Comparison of ENCODE assay signal across 25 mouse cellular contexts in genomic region chr4:138642272-138642671, GRCm38 (mm10). TPM values are rescaled to one million over a fixed set of nuclear protein-coding genes. Genes with fewer than 3 reads are reported as not detected.
DNase-seq lines count a peak whose midpoint lies in the region; ATAC-seq and TF ChIP-seq lines count a peak whose summit lies in the region.
"Had no signal": no experiment of that assay in that cellular context is flagged by ENCODE, and none has a peak within 500 bp of the region (broad histone marks: within the 10 kb centered on the region; RNA-seq: fewer than 3 reads in every experiment).

No protein-coding gene starts in this region.

- no peaks in the 10 kb centered on the region for H3K27me3 ChIP-seq in midbrain, embryonic 10.5 days (ENCODE audit: low read depth, poor library complexity, severe bottlenecking)
- no peaks in the 10 kb centered on the region for H3K27me3 ChIP-seq in midbrain, postnatal 0 days (ENCODE audit: insufficient read depth, low read length)
- H3K27me3 ChIP-seq: embryonic facial prominence, embryonic 13.5 days; heart, embryonic 13.5 days had no signal

- peak overlapping the region; percentile 18; the same call in 1 of the 2 replicates for H3K27ac ChIP-seq in midbrain, embryonic 10.5 days (replicated peaks)
- no peak overlapping the region for H3K27ac ChIP-seq in midbrain, postnatal 0 days (ENCODE audit: low read depth, low read length)
- H3K27ac ChIP-seq: embryonic facial prominence, embryonic 13.5 days; forebrain, embryonic 10.5 days; gastrocnemius, adult 2 months; heart, embryonic 13.5 days had no signal

- DNase-seq in cerebellum, postnatal 10 days: peak; percentile 25 to 30
- DNase-seq in cerebellum, adult 11-12 months: no peak
- no peak for DNase-seq in midbrain, embryonic 10.5 days (ENCODE audit: low spot score)
- DNase-seq in midbrain, postnatal 0 days (ENCODE audit: low spot score): no peak
- DNase-seq in adrenal gland, postnatal 14 days: peak; percentile 68
- DNase-seq in brain, embryonic 14.5 days (ENCODE audit: low read depth): peak; percentile 38
- DNase-seq in kidney, postnatal 14 days: no peak
- DNase-seq in T-cell, adult 2 months (ENCODE audit: low spot score): no peak
- DNase-seq: cerebellum, adult 8-10 months; cerebellum, postnatal 25 days; gastrocnemius, adult 2 months; gastrocnemius, postnatal 25 days; heart, postnatal 36 days; kidney, adult 11 months had no signal

- no peak overlapping the region for H3K4me3 ChIP-seq in midbrain, embryonic 10.5 days
- no peak overlapping the region for H3K4me3 ChIP-seq in midbrain, postnatal 0 days (ENCODE audit: low read depth, low read length)
- H3K4me3 ChIP-seq: embryonic facial prominence, embryonic 13.5 days; forebrain, embryonic 10.5 days; gastrocnemius, adult 2 months; heart, embryonic 13.5 days had no signal

- no peaks in the 10 kb centered on the region for H3K36me3 ChIP-seq in midbrain, embryonic 10.5 days
- no peaks in the 10 kb centered on the region for H3K36me3 ChIP-seq in midbrain, postnatal 0 days (ENCODE audit: insufficient read depth, low read length)
- H3K36me3 ChIP-seq: embryonic facial prominence, embryonic 13.5 days; forebrain, embryonic 10.5 days; heart, embryonic 13.5 days had no signal

- 0 out of 2 replicates have a peak, but pooled peaks cover 5% of the 10 kb centered on the region for H3K9me3 ChIP-seq in midbrain, embryonic 10.5 days (replicated peaks)
- no peaks in the 10 kb centered on the region for H3K9me3 ChIP-seq in midbrain, postnatal 0 days (ENCODE audit: low read length)
- H3K9me3 ChIP-seq: forebrain, embryonic 10.5 days; heart, embryonic 13.5 days had no signal

- no peak overlapping the region for H3K9ac ChIP-seq in midbrain, postnatal 0 days (replicated peaks; ENCODE audit: low read length, poor library complexity, severe bottlenecking)
- H3K9ac ChIP-seq: embryonic facial prominence, embryonic 13.5 days; heart, embryonic 13.5 days had no signal

- 37% methylated on average over 4 of the region's 4 CpGs for WGBS in midbrain, embryonic 10.5 days
- WGBS in midbrain, postnatal 0 days: 21% methylated on average over 4 of the region's 4 CpGs

- no peak for ATAC-seq in midbrain, postnatal 0 days (ENCODE audit: low FRiP score)
- ATAC-seq: activated CD4-positive, CD25-positive, alpha-beta regulatory T cell, adult 4 months; forebrain, embryonic 14.5 days; hindbrain, embryonic 16.5 days had no signal

- no peak overlapping the region for H3K4me2 ChIP-seq in midbrain, postnatal 0 days (ENCODE audit: low read depth, low read length, poor library complexity, severe bottlenecking)
- H3K4me2 ChIP-seq: embryonic facial prominence, embryonic 13.5 days; heart, embryonic 13.5 days had no signal

- H3K4me1 ChIP-seq in midbrain, embryonic 10.5 days: peaks cover 5% of the 10 kb centered on the region; the same call in 1 of the 2 replicates
- no peaks in the 10 kb centered on the region for H3K4me1 ChIP-seq in midbrain, postnatal 0 days (ENCODE audit: insufficient read depth, low read length)
- H3K4me1 ChIP-seq: embryonic facial prominence, embryonic 13.5 days; heart, embryonic 13.5 days had no signal

- TF ChIP-seq CTCF in midbrain, postnatal 0 days (IDR thresholded peaks at IDR 0.05): no peak
- no peak for TF ChIP-seq CTCF in brain, embryonic 14.5 days (IDR thresholded peaks at IDR 0.05; ENCODE audit: borderline replicate concordance, extremely low read depth, insufficient read depth, insufficient read length)

- no peak for TF ChIP-seq POLR2A in brain, embryonic 14.5 days (IDR thresholded peaks at IDR 0.05; ENCODE audit: borderline replicate concordance, extremely low read depth, insufficient read depth, insufficient read length, poor library complexity, severe bottlenecking)

RNA-seq across cellular contexts. Expression of gene Vwa5b1, which starts 6.6 kb away (rescaled TPM):
- polyA plus RNA-seq in midbrain, embryonic 10.5 days (2016; fragmentation: Nextera tagmentation; extraction: Ambion mirVana): 0.33 and 0.46 TPM in 2 replicates
- total RNA-seq in midbrain, postnatal 0 days (2014; rRNA removed): 8.8 and 16.9 TPM in 2 replicates
- polyA plus RNA-seq in midbrain, postnatal 0 days (2015; fragmentation: Nextera tagmentation; extraction: Ambion mirVana): 2.1 and 3.1 TPM in 2 replicates
- total RNA-seq in adrenal gland, postnatal 14 days (2021): not detected in 2 replicates
- polyA plus RNA-seq in brain, embryonic 14.5 days (2012; rRNA removed): 0.69 and 2.0 TPM in 2 replicates
- total RNA-seq: gastrocnemius, adult 2 months; gastrocnemius, postnatal 25 days; granulocyte monocyte progenitor cell, adult 5-6 weeks; heart, adult 8-10 months; heart, postnatal 36 days; MEL had no signal
- polyA plus RNA-seq: activated CD4-positive, CD25-positive, alpha-beta regulatory T cell, adult 4 months; C2C12; heart, embryonic 13.5 days; heart, postnatal 0 days had no signal

Comparison
In these comparisons a context has a peak if more than half of its experiments do, and no peak if none do; other contexts are left out.
1. DNase-seq: peak in cerebellum, postnatal 10 days (2 of 2), adrenal gland, postnatal 14 days (single experiment) and brain, embryonic 14.5 days (single experiment); none in cerebellum, adult 11-12 months (single experiment), midbrain, embryonic 10.5 days (single experiment), midbrain, postnatal 0 days (single experiment), kidney, postnatal 14 days (single experiment) and T-cell, adult 2 months (single experiment).